Mouse (Mus musculus): ENCODE measurements around the gene Stk38. TPM values are rescaled to one million over a fixed set of nuclear protein-coding genes. Genes with fewer than 3 reads are reported as not detected.
A peak's percentile ranks its signal among the peaks of the same experiment; 100 is the strongest.
"Not testable (repeated sequence)": the region's sequence is repeated elsewhere in the genome, so short reads cannot be mapped to it uniquely, and the experiment has no call there.

Gene Stk38
- polyA plus RNA-seq, 1 experiment from 2014 or later = 71.8 TPM

DNA sequence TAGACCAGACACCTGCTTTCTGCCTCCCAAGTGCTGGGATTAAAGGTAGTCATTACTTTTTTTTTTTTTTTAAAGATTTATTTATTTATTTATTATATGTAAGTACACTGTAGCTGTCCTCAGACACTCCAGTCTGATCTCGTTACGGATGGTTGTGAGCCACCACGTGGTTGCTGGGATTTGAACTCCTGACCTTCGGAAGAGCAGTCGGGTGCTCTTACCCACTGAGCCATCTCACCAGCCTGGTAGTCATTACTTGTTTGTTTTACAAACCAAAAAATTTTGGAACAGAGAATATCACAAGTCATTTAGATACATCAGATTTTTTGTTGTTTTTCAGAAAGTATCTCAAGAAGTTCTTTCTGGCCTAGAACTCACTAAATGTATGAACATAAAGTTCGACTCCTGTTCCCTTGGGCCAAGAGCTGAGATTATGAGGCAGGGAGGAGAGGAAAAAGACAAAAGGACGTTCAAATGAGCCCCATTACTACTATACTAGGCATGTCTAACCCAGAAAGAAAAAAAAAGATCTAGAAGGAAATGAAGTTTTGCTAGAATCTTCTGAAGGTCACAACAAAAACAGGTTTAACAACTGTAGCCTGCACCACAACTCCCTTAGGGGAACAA is 23.4 kb upstream of the Stk38 start:
- peak overlapping the region; percentile 97 for H3K27ac ChIP-seq (ENCODE audit: low read depth, low read length)
- H3K9ac ChIP-seq (ENCODE audit: low read depth, low read length) = peak overlapping the region; percentile 86
- WGBS = 55% methylated on average over 7 of the region's 7 CpGs
- H3K4me2 ChIP-seq (ENCODE audit: low read length) = peak overlapping the region; percentile 81
- H3K4me3 ChIP-seq (ENCODE audit: low read length) = peak overlapping the region; percentile 59
- not testable (repeated sequence) for H3K36me3 ChIP-seq (ENCODE audit: control insufficient read depth, insufficient read depth, low read length); H3K9me3 ChIP-seq (ENCODE audit: control insufficient read depth, low read length); ATAC-seq; H3K27me3 ChIP-seq (replicated peaks; ENCODE audit: control insufficient read depth, insufficient read depth, low read length)
- H3K4me1 ChIP-seq (ENCODE audit: control insufficient read depth, insufficient read depth, low read depth, low read length) = peaks cover 15% of the 10 kb centered on the region

DNA sequence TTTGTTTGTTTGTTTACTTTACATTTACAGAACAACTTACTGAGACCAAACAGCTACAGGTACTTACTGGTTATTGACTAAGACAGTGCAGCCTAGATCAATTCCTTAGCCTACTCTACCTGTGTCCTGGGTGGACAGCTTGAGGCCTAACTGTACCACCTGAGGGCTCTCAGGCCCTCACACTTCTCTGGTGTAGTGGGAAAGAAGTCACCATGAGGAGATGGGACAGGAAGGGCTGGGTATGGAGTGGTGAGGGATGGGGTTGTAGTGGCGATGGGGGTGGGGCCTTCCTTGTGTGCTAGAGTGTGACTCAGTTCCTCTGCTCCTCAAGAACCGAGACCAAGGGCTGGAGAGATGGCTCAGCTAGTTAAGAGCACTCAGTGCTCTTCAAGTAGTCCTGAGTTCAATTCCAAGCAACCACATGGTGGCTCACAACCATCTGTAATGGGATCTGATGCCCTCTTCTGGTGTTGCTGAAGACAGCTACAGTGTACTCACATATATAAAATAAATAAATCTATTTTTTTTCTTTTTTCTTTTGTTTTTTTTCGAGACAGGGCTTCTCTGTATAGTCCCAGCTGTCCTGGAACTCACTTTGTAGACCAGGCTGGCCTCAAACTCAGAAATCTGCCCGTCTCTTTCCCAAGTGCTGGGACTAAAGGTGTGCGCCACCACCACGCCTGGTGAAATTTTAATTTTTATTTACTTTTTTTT is 22.7 kb upstream of the Stk38 start:
- Histone ChIP-seq H3K9ac (ENCODE audit: low read depth, low read length) (no peak overlapping the region), H3K27me3 (replicated peaks; ENCODE audit: control insufficient read depth, insufficient read depth, low read length) (no peaks in the 10 kb centered on the region), H3K4me1 (ENCODE audit: control insufficient read depth, insufficient read depth, low read depth, low read length) (peaks cover 12% of the 10 kb centered on the region), H3K4me2 (ENCODE audit: low read length) (no peak overlapping the region), H3K4me3 (ENCODE audit: low read length) (no peak overlapping the region), H3K9me3 (ENCODE audit: control insufficient read depth, low read length) (no peaks in the 10 kb centered on the region), H3K36me3 (ENCODE audit: control insufficient read depth, insufficient read depth, low read length) (no peaks in the 10 kb centered on the region), H3K27ac (ENCODE audit: low read depth, low read length) (no peak overlapping the region)
- 91% methylated on average over 6 of the region's 6 CpGs for WGBS
- no peak for ATAC-seq

DNA sequence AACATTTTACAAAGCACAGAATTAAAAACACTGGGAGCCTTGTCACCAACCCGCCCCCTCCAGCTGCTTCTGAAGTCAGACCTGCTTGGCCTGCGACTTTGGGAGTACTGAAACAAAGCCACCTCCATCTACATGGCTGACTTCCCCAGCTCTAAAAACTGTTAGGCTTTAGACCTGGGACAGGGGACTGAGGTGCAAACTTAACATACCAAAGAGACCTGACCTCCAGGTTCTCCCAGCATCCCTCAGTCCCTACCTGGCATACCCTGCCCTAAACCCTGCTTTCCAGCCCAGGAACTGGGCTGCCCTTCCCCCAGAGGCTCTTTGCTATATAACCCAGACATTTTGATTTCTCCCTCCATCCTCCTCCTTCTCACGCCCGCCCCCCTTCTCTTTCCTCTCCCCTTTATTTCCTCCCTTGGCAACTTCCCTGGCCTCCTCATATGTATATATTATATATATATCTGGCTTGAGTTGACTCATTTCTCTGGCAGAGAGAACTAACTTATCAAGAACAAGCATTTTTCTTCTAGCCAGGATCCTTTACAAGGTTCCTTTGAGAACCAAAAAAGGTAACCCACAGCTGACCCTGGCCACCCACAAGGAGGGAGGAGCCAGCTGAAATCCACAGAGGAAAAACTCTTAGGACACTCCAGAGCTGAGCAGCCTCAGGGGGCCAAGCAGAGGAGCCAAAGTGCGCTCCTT is 19.0 kb upstream of the Stk38 start:
- H3K9me3 ChIP-seq (ENCODE audit: control insufficient read depth, low read length) = no peaks in the 10 kb centered on the region
- no peaks in the 10 kb centered on the region for H3K36me3 ChIP-seq (ENCODE audit: control insufficient read depth, insufficient read depth, low read length)
- H3K27me3 ChIP-seq (replicated peaks; ENCODE audit: control insufficient read depth, insufficient read depth, low read length) = no peaks in the 10 kb centered on the region
- no peak overlapping the region for H3K4me2 ChIP-seq (ENCODE audit: low read length)
- no peak overlapping the region for H3K9ac ChIP-seq (ENCODE audit: low read depth, low read length)
- ATAC-seq = no peak
- no peak overlapping the region for H3K27ac ChIP-seq (ENCODE audit: low read depth, low read length)
- no peak overlapping the region for H3K4me3 ChIP-seq (ENCODE audit: low read length)
- H3K4me1 ChIP-seq (ENCODE audit: control insufficient read depth, insufficient read depth, low read depth, low read length) = peaks cover 5% of the 10 kb centered on the region
- WGBS = 46% methylated on average over 5 of the region's 5 CpGs

DNA sequence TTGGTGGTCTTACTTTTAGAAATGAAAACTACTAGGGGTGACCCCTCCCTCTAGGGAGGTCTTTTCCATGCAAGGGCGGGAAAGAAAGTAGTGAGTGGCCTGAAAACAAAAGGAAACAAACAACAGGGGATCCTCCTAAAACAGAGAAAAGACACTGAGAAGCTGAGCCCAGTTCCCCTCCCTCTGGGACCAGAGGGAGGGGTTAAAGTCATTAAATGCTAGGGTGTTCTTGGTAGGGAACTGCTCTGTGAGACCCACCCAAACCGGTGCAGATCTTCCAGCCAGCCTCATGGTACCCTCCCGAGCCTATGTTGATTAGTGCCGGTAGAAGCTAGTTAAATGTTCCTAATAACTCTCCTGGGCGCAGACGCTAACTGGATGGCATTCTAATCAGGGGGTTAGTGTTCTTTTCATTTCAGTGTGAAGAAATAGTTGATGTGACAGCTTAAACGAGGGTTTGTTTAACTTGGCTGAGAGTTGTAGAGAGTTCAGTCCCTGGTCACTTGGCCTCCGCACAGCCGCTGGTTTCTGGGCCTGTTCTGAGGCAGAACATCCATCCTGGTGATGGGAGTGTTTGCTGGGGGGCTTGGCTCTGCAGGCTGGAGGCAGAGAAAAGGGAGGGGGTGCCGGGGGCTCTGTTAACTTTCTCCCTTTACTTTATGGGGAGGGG is 17.2 kb upstream of the Stk38 start:
- Histone ChIP-seq H3K4me3 (ENCODE audit: low read length) (no peak overlapping the region), H3K4me1 (ENCODE audit: control insufficient read depth, insufficient read depth, low read depth, low read length) (no peaks in the 10 kb centered on the region), H3K36me3 (ENCODE audit: control insufficient read depth, insufficient read depth, low read length) (no peaks in the 10 kb centered on the region), H3K9me3 (ENCODE audit: control insufficient read depth, low read length) (no peaks in the 10 kb centered on the region), H3K27me3 (replicated peaks; ENCODE audit: control insufficient read depth, insufficient read depth, low read length) (no peaks in the 10 kb centered on the region), H3K9ac (ENCODE audit: low read depth, low read length) (no peak overlapping the region), H3K27ac (ENCODE audit: low read depth, low read length) (no peak overlapping the region), H3K4me2 (ENCODE audit: low read length) (no peak overlapping the region)
- 17% methylated on average over 10 of the region's 10 CpGs for WGBS
- peak; percentile 34; the same call in 1 of the 2 replicates for ATAC-seq

DNA sequence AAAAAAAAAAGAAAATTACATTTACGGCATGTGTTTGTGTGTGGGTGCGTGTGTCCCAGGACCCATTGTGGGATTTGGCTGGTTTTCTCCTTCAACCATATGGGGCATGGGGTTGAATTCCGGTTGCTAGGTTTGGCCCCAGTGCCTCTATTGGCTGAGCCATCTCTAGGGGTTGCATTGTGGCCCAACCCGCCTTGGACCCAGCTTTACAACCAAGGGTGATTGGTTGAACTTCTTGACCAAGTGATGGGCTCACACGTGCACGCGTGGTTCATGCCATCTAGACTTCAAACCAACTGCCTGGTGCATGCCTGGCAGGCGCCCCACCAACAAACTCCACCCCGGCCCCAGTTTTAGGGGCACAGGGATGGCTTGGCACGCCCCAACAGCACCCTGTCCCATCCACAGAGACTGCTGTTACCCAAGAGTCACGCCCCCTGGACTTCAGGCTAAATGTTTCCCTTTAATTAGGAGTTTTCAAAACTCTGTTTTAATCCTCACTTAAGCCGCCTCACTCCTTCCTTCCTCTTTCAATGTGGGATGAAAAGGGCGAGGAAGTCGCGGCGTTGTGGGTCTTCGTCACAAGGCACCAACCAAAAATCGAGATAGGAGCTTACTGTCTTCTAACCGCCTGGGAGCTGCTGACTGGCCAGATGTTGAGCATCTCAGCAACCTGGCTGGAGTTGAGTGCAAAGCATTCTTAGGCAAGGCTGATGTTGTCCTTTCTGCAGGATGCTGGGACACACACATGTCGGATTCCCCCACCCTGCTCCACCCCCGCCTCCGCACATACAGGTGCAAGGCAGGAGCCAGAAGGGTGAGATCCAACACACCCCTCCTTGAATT is 16.5 kb upstream of the Stk38 start:
- WGBS = 56% methylated on average over 22 of the region's 22 CpGs
- Histone ChIP-seq H3K4me1 (ENCODE audit: control insufficient read depth, insufficient read depth, low read depth, low read length) (no peaks in the 10 kb centered on the region), H3K4me3 (ENCODE audit: low read length) (no peak overlapping the region), H3K27me3 (replicated peaks; ENCODE audit: control insufficient read depth, insufficient read depth, low read length) (no peaks in the 10 kb centered on the region), H3K9ac (ENCODE audit: low read depth, low read length) (no peak overlapping the region), H3K9me3 (ENCODE audit: control insufficient read depth, low read length) (no peaks in the 10 kb centered on the region), H3K27ac (ENCODE audit: low read depth, low read length) (no peak overlapping the region), H3K36me3 (ENCODE audit: control insufficient read depth, insufficient read depth, low read length) (no peaks in the 10 kb centered on the region), H3K4me2 (ENCODE audit: low read length) (no peak overlapping the region)
- no peak for ATAC-seq

DNA sequence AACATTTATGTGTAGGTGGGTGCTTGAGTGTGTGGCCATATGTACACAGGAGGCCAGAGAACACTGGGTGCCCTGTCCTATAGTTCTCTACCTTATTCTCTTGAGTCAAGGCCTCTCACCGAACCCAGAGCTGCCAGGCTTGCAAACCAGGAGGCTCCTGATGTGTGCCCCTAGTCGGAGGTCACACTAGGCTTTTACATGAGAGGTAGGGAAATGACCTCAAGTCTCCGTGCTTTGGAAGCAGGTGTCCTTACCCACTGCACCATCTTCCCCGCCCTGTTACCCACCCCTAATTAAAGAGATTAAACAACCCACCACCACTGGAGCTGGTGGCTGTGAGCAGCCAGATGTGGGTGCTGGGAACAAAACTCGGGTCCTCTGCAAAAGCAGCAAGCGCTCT is 15.6 kb upstream of the Stk38 start:
- H3K4me3 ChIP-seq (ENCODE audit: low read length) = no peak overlapping the region
- H3K4me1 ChIP-seq (ENCODE audit: control insufficient read depth, insufficient read depth, low read depth, low read length) = no peaks in the 10 kb centered on the region
- no peak overlapping the region for H3K4me2 ChIP-seq (ENCODE audit: low read length)
- H3K9me3 ChIP-seq (ENCODE audit: control insufficient read depth, low read length) = no peaks in the 10 kb centered on the region
- 91% methylated on average over 6 of the region's 6 CpGs for WGBS
- H3K27ac ChIP-seq (ENCODE audit: low read depth, low read length) = no peak overlapping the region
- no peaks in the 10 kb centered on the region for H3K27me3 ChIP-seq (replicated peaks; ENCODE audit: control insufficient read depth, insufficient read depth, low read length)
- H3K9ac ChIP-seq (ENCODE audit: low read depth, low read length) = no peak overlapping the region
- ATAC-seq = no peak
- H3K36me3 ChIP-seq (ENCODE audit: control insufficient read depth, insufficient read depth, low read length) = no peaks in the 10 kb centered on the region

DNA sequence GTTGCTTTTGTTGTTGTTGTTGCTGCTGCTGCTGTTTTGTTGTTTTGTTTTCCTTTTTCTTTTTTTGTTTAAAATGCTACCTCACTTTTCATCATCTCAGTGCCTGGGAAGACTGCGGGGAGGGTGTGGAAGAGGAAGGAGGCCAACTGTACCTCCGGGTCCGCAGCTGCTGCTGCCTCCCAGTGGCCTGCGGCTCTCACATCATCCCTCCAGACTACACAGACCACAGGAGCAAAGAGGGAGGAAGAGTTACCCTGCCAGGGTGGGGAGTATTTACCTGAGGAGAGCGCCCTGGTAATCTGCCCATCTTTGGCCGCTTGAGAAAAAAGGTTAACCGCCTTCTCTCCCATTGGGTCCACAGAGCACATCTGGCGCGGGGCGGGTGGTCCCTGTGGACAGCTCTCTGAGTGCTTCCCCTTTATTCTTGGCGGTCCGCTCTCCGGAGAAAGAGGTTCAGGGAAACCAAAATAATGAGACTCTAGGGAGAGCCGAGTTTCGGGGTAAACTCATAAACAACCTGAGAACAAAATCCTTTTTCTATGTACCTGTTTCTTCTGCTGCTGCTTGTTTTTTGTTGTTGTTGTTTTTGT is 14.5 kb upstream of the Stk38 start:
- peak overlapping the region; percentile 10; the same call in 1 of the 2 replicates for H3K4me2 ChIP-seq (ENCODE audit: low read length)

DNA sequence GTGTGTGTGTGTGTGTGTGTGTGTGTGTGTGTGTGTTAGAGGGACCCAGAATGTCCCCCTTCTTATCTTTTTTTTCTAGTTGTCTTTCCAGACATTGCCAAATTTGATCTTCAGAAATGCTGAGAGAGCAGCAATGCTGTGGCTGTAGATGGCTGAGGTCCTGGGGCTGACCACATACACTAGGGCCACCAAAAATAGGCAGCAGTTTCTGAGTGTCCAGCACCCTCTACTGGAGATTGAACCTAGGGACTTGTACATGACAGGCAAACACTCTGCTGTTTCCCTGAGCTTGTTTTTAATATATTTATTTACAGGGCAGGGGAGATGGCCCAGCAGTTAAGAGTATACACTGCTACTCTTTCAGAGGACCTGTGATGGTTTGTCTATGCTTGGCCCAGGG is 12.6 kb upstream of the Stk38 start:
- Histone ChIP-seq H3K4me3 (ENCODE audit: low read length) (no peak overlapping the region), H3K36me3 (ENCODE audit: control insufficient read depth, insufficient read depth, low read length) (no peaks in the 10 kb centered on the region), H3K9me3 (ENCODE audit: control insufficient read depth, low read length) (no peaks in the 10 kb centered on the region), H3K9ac (ENCODE audit: low read depth, low read length) (no peak overlapping the region), H3K4me2 (ENCODE audit: low read length) (no peak overlapping the region), H3K4me1 (ENCODE audit: control insufficient read depth, insufficient read depth, low read depth, low read length) (no peaks in the 10 kb centered on the region), H3K27ac (ENCODE audit: low read depth, low read length) (no peak overlapping the region), H3K27me3 (replicated peaks; ENCODE audit: control insufficient read depth, insufficient read depth, low read length) (no peaks in the 10 kb centered on the region)
- ATAC-seq = no peak

More for the DNA sequence above, 14.5 kb upstream of the Stk38 start:
- no peaks in the 10 kb centered on the region for H3K9me3 ChIP-seq (ENCODE audit: control insufficient read depth, low read length)
- no peak for ATAC-seq
- H3K27me3 ChIP-seq (replicated peaks; ENCODE audit: control insufficient read depth, insufficient read depth, low read length) = no peaks in the 10 kb centered on the region
- H3K27ac ChIP-seq (ENCODE audit: low read depth, low read length) = no peak overlapping the region
- no peak overlapping the region for H3K9ac ChIP-seq (ENCODE audit: low read depth, low read length)
- no peaks in the 10 kb centered on the region for H3K4me1 ChIP-seq (ENCODE audit: control insufficient read depth, insufficient read depth, low read depth, low read length)
- H3K36me3 ChIP-seq (ENCODE audit: control insufficient read depth, insufficient read depth, low read length) = no peaks in the 10 kb centered on the region
- H3K4me3 ChIP-seq (ENCODE audit: low read length) = no peak overlapping the region
- 27% methylated on average over 15 of the region's 15 CpGs for WGBS
